Mouse (Mus musculus) spleen, adult 2 months (tissue): ENCODE data around the gene Arhgef9. TPM values are rescaled to one million over a fixed set of nuclear protein-coding genes. Genes with fewer than 3 reads are reported as not detected.

Experiments used
- DNase-seq, 2 experiments: peaks; one replicate each; pipeline versions ENCODE4 v3.0.0 to v3.0.0-alpha.2; 2012 to 2021; ENCODE audit warnings: low spot score in 2 of 2, low read depth in 1 of 2
- H3K27ac ChIP-seq: fragments of 200-500 bp; 2 replicates; pipeline ENCODE4 v1.5.1; 2012; ENCODE audit warnings: low read length, inconsistent platforms; ENCODE audit not compliant: insufficient read depth
- H3K27me3 ChIP-seq: fragments of 200-500 bp; 2 replicates; pipeline ENCODE4 v1.6.1; 2012; ENCODE audit warnings: mild to moderate bottlenecking, moderate library complexity, low read length, inconsistent platforms; ENCODE audit not compliant: control insufficient read depth, insufficient read depth
- H3K36me3 ChIP-seq: fragments of 200-500 bp; 2 replicates; pipeline ENCODE4 v1.6.1; 2012; ENCODE audit warnings: mild to moderate bottlenecking, low read length, inconsistent platforms; ENCODE audit not compliant: control insufficient read depth, insufficient read depth
- H3K4me1 ChIP-seq: fragments of 200-500 bp; 2 replicates; pipeline ENCODE4 v1.6.1; 2011; ENCODE audit warnings: inconsistent platforms; ENCODE audit not compliant: control insufficient read depth, insufficient read depth, insufficient read length
- H3K4me3 ChIP-seq: fragments of 200-500 bp; 2 replicates; pipeline ENCODE4 v1.5.1; 2011; ENCODE audit warnings: mild to moderate bottlenecking, inconsistent platforms; ENCODE audit not compliant: insufficient read depth, insufficient read length; ENCODE audit errors: extremely low read depth
- CTCF ChIP-seq: fragments of 200-500 bp; IDR thresholded peaks from 2 replicates; pipeline ENCODE4 v1.5.1; 2011; ENCODE audit warnings: mild to moderate bottlenecking, inconsistent platforms; ENCODE audit not compliant: insufficient read depth, insufficient read length, insufficient replicate concordance; ENCODE audit errors: extremely low read depth
- POLR2A ChIP-seq: fragments of 200-500 bp; IDR thresholded peaks from 2 replicates; pipeline ENCODE4 v1.6.1; 2011; ENCODE audit warnings: low read depth, low read length, inconsistent platforms
- WGBS: fragments of 180-500 bp; shearing (Covaris S2); methylation state at CpG from one replicate; pipeline ENCODE4 v1.1.7; 2018; 5-methylcytosine and 5-hydroxymethylcytosine counted together
- polyA plus RNA-seq: library from polyadenylated mRNA; depleted of rRNA; stranded (reverse); fragments of >200 nt; gene quantifications from 2 replicates; pipeline ENCODE4 v1.2.3, GENCODE M21; 2012

The Arhgef9 gene
- polyA plus RNA-seq, 1 experiment, result 0.65 TPM

DNA sequence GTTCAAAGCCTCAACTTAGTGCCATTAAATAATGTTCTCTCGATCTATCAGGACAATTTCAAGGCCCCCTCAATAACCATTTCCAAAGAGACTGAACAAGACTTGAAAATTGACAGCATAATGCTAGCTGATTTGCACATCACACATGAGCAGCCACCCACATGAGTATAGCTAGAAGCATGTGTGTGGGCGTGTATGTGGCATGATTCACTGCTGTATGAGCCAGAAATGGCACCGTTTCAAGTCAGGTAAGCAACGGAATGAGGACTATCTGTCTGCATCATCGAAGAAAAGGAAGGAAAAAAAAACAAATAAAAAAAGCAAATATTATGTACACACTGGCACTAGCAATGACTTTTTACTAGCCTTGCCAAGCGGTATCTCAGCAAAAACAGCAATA, 32.5 kb downstream of the Arhgef9 start:
- Histone ChIP-seq H3K4me3 (no peak overlapping the region), H3K4me1 (no peaks in the 10 kb centered on the region), H3K36me3 (no peaks in the 10 kb centered on the region), H3K27ac (no peak overlapping the region), H3K27me3 (no peaks in the 10 kb centered on the region)
- 63% methylated on average over 6 of the region's 6 CpGs for WGBS
- TF ChIP-seq POLR2A, result no peak
- no peak for TF ChIP-seq CTCF
- no peak for DNase-seq

DNA sequence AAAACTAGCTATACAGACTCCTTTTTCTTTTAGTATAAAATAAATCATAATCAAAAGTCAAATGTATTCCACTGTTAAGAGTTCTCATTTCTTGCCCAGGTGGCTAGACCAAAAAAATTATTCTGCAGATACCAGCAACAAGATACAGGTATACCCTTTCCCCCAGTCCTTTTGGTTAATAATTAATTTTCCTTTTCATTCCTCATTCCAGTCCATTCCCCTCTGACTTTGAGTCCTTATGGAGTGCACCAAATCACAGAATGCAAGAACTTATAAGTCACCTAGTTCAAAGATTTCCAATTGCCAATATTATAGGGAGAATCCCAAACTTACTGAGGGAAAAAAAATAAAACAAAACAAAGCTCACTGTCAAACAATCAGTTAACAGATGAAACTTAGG, 33.2 kb downstream of the Arhgef9 start:
- Histone ChIP-seq H3K27ac (no peak overlapping the region), H3K27me3 (no peaks in the 10 kb centered on the region), H3K4me1 (no peaks in the 10 kb centered on the region), H3K36me3 (no peaks in the 10 kb centered on the region), H3K4me3 (no peak overlapping the region)
- no peak for TF ChIP-seq POLR2A
- TF ChIP-seq CTCF, result no peak
- no peak for DNase-seq

DNA sequence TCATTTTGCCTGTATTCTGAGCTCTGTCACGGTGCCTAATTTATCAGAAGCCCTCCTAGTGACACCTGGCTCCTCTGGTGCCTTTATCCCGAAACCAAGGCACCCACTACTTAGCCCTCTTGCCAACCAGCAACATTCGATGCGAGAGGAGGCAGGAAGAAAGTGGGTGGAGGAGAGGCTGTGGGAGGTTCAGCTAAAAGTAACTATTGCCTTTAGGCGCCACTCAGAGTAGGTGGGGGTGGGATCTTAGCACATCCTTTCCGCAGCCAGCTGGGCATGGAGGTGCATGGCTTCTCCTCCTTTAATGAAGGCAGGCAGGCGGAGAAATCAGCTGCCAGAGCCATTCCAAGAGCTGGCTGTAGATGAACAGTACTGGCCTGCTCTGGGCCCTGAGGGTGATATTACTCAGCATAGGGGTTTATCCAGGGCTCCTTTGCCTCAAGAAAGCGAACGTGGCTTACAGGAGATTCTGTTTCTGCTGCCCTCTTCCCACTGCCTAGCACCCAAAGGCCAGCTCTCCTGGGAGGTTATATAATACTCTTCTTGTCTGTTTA, 39.7 kb downstream of the Arhgef9 start:
- no peak overlapping the region for H3K4me3 ChIP-seq
- H3K36me3 ChIP-seq, result no peaks in the 10 kb centered on the region
- TF ChIP-seq POLR2A (no peak), CTCF (no peak)
- no peak for DNase-seq
- no peaks in the 10 kb centered on the region for H3K27me3 ChIP-seq
- 67% methylated on average over 9 of the region's 9 CpGs for WGBS
- no peak overlapping the region for H3K27ac ChIP-seq
- H3K4me1 ChIP-seq, result no peaks in the 10 kb centered on the region

GRCm38 (mm10) chrX:95138636-95139035, 58.0 kb downstream of the Arhgef9 start:
- Histone ChIP-seq H3K4me3 (no peak overlapping the region), H3K4me1 (no peaks in the 10 kb centered on the region), H3K27ac (no peak overlapping the region), H3K27me3 (no peaks in the 10 kb centered on the region), H3K36me3 (no peaks in the 10 kb centered on the region)
- no peak for TF ChIP-seq CTCF
- no peak for TF ChIP-seq POLR2A
- WGBS, result 80% methylated on average over 4 of the region's 4 CpGs
- no peak for DNase-seq

DNA sequence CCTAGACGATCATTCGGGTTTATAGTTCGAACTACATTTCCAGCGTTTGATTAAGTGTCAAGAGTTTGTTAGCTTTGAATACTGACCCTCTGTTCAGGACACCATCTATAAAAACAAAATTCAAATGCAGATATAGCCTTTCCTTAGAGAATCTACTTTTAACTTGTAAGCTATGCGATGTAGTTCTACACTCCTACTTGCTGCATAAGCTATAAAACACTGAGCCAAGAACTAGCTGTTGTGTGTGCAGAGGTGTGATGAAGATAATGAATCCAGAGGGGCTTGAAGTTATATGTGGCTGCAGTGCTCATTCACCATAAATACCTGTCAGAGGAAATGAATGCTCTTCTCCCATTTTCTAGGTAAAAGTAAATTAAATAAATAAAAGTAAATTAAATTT, 63.2 kb downstream of the Arhgef9 start:
- H3K4me3 ChIP-seq, result no peak overlapping the region
- H3K27ac ChIP-seq, result no peak overlapping the region

GRCm38 (mm10) chrX:95132996-95133395, 63.7 kb downstream of the Arhgef9 start:
- Histone ChIP-seq H3K36me3 (no peaks in the 10 kb centered on the region), H3K27me3 (no peaks in the 10 kb centered on the region), H3K27ac (no peak overlapping the region), H3K4me3 (no peak overlapping the region), H3K4me1 (no peaks in the 10 kb centered on the region)
- TF ChIP-seq POLR2A, result no peak
- no peak for TF ChIP-seq CTCF
- DNase-seq, result no peak
- WGBS, result 91% methylated on average over 1 of the region's 1 CpGs

More for the DNA sequence above, 63.2 kb downstream of the Arhgef9 start:
- TF ChIP-seq POLR2A (no peak), CTCF (no peak)
- Histone ChIP-seq H3K4me1 (no peaks in the 10 kb centered on the region), H3K36me3 (no peaks in the 10 kb centered on the region), H3K27me3 (no peaks in the 10 kb centered on the region)
- WGBS, result 92% methylated on average over 5 of the region's 5 CpGs
- no peak for DNase-seq

GRCm38 (mm10) chrX:95131783-95132182, 64.9 kb downstream of the Arhgef9 start:
- Histone ChIP-seq H3K4me3 (no peak overlapping the region), H3K36me3 (no peaks in the 10 kb centered on the region), H3K27me3 (no peaks in the 10 kb centered on the region), H3K4me1 (no peaks in the 10 kb centered on the region), H3K27ac (no peak overlapping the region)
- DNase-seq, result no peak
- WGBS, result 94% methylated on average over 1 of the region's 1 CpGs
- no peak for TF ChIP-seq POLR2A
- TF ChIP-seq CTCF, result no peak
